Mouse (Mus musculus) lung, postnatal 0 days (tissue): ENCODE data around the gene Ubxn2a. TPM values are rescaled to one million over a fixed set of nuclear protein-coding genes. Genes with fewer than 3 reads are reported as not detected.
"Not testable (repeated sequence)": the region's sequence is repeated elsewhere in the genome, so short reads cannot be mapped to it uniquely, and the experiment has no call there.

Source experiments
- ATAC-seq: fragments of 200-750 bp; cut with Nextera tagmentation; 2 replicates; pipeline ENCODE4 v1.8.0; 2017; ENCODE audit warnings: moderate library complexity
- DNase-seq: peaks from one replicate; pipeline ENCODE4 v3.0.0-alpha.2; 2016; ENCODE audit warnings: low spot score
- H3K27ac ChIP-seq: fragments of 300-500 bp; sonication (generic); 2 replicates; pipeline ENCODE4 v1.5.1; 2014; ENCODE audit warnings: antibody characterized with exemption, mild to moderate bottlenecking, low read length, mixed read lengths
- H3K27me3 ChIP-seq: fragments of 300-500 bp; sonication (generic); replicated peaks from 2 replicates; pipeline ENCODE4 v1.6.1; 2014; ENCODE audit warnings: low read length, mixed read lengths; ENCODE audit not compliant: insufficient read depth
- H3K36me3 ChIP-seq: fragments of 300-500 bp; sonication (generic); 2 replicates; pipeline ENCODE4 v1.6.1; 2014; ENCODE audit warnings: low read length, mixed read lengths; ENCODE audit not compliant: insufficient read depth
- H3K4me1 ChIP-seq: fragments of 300-500 bp; sonication (generic); 2 replicates; pipeline ENCODE4 v1.6.1; 2014; ENCODE audit warnings: antibody characterized with exemption, low read depth, low read length, mixed read lengths; ENCODE audit not compliant: insufficient read depth
- H3K4me2 ChIP-seq: fragments of 300-500 bp; sonication (generic); replicated peaks from 2 replicates; pipeline ENCODE4 v1.6.1; 2014; ENCODE audit warnings: low read depth, mild to moderate bottlenecking, low read length, moderate library complexity, mixed read lengths
- H3K4me3 ChIP-seq: fragments of 300-500 bp; sonication (generic); 2 replicates; pipeline ENCODE4 v1.5.1; 2014; ENCODE audit warnings: low read depth, low read length
- H3K9ac ChIP-seq: fragments of 300-500 bp; sonication (generic); replicated peaks from 2 replicates; pipeline ENCODE4 v1.6.1; 2014; ENCODE audit warnings: low read depth, mild to moderate bottlenecking
- H3K9me3 ChIP-seq: fragments of 300-500 bp; sonication (generic); 2 replicates; pipeline ENCODE4 v1.6.1; 2016; ENCODE audit warnings: low read length, mixed read lengths
- CTCF ChIP-seq: IDR thresholded peaks from 2 replicates; pipeline ENCODE4 v1.5.1; 2016; ENCODE audit warnings: antibody characterized with exemption, mild to moderate bottlenecking
- EP300 ChIP-seq: IDR thresholded peaks from 2 replicates; pipeline ENCODE4 v1.6.1; 2016; ENCODE audit warnings: antibody characterized with exemption, mild to moderate bottlenecking, control low read depth
- WGBS: fragments of 180-500 bp; shearing (Covaris S2); extraction: QIAGEN DNeasy Blood & Tissue Kit; methylation state at CpG from one replicate; pipeline ENCODE4 v1.1.7; 2014; 5-methylcytosine and 5-hydroxymethylcytosine counted together
- polyA plus RNA-seq: library from polyadenylated mRNA; unstranded; fragments of >200 nt; fragmentation: Nextera tagmentation; extraction: Ambion mirVana; gene quantifications from 2 replicates; pipeline ENCODE4 v1.2.1, GENCODE M21; 2015

Gene Ubxn2a
- polyA plus RNA-seq, 1 experiment from 2014 or later = 30.9 TPM

GRCm38 (mm10) chr12:4917805-4918591 is 10.5 kb upstream of the Ubxn2a start:
- Histone ChIP-seq H3K36me3 (no peaks in the 10 kb centered on the region), H3K27me3 (no peaks in the 10 kb centered on the region), H3K4me2 (peak overlapping the region; percentile 75), H3K27ac (peak overlapping the region; percentile 98), H3K9ac (peak overlapping the region; percentile 99), H3K4me3 (peak overlapping the region; percentile 100), H3K9me3 (no peaks in the 10 kb centered on the region), H3K4me1 (peaks cover 5% of the 10 kb centered on the region; the same call in 1 of the 2 replicates)
- DNase-seq = peak; percentile 84
- whole genome bisulfite sequencing = under 1% methylated on average over 43 of the region's 48 CpGs
- ATAC-seq = peak; percentile 57
- no peak for TF ChIP-seq CTCF
- TF ChIP-seq EP300 = no peak

DNA sequence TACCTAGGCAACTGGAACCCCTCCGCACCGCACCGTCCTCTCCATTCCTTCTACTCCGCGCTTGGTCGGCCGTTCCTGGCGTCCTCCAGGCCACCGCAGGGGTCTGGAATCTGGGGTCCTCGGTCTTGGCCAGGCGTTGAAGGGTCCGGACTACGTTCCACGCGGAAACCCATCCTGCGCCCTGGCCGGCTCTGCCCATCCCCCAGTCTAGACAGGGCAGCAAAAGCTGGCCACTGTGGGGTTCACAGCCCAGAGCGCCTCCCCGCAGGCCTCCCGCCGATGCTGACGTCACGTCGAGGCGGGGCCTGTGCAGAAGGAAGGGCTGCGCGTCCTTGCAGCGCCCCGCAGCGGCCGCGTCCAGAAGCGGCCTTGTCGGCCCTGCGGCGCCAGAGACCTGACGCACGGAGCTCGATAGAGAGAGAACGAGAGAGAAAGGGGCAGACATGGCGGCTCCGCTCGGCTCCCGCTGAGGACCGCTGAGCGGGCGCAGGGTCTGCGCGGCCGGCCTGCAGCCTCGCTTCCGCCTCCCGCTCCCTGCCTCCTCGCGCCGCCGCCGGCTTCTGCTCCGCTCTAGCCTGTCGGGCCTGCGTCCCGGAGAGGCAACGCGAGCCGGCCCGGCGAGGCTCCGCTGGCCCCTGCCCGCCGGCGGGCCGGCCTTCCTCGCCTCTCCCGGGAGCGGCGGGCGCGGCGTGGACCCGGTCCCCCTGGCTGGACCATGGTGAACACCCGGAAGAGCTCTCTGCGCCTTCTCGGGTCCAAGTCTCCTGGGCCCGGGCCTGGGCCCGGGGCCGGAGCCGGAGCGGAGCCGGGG is 9.7 kb upstream of the Ubxn2a start, which contains the start of gene Atad2b:
Atad2b (plus strand) TSS at position 360 of the 811 bp plus-strand sequence.
- ATAC-seq (peak; percentile 96), DNase-seq (peak; percentile 96)
- Histone ChIP-seq H3K9me3 (no peaks in the 10 kb centered on the region), H3K4me2 (peak within 1 kb of the TSS; percentile 75), H3K4me1 (peaks cover 5% of the 10 kb centered on the region; the same call in 1 of the 2 replicates), H3K9ac (peak within 1 kb of the TSS; percentile 99), H3K36me3 (no peaks in the 10 kb centered on the region), H3K27ac (peak within 1 kb of the TSS; percentile 98), H3K27me3 (no peaks in the 10 kb centered on the region), H3K4me3 (peak within 1 kb of the TSS; percentile 100)
- TF ChIP-seq EP300 (no peak), CTCF (peak; percentile 99)
- WGBS = under 1% methylated on average over 79 of the region's 89 CpGs

DNA sequence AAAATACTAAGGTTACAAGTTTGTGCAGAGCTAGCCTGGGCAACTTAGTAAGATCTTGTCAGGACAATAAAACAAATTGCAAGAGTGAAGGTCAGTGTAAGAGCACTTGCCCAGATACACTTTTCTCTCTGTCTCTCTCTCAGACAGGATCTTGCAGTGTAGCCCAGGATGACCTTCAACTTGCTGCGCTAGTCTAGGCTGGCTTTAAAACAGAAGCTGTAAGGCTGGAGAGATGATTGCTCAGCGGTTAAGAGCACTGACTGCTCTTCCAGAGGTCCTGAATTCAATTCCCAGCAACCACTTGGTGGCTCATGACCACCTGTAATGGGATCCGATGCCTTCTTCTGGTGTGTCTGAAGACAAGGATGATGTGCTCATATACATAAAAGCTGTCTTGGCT is 7.4 kb upstream of the Ubxn2a start:
- DNase-seq = no peak
- H3K4me3 ChIP-seq = no peak overlapping the region
- no peak overlapping the region for H3K9ac ChIP-seq
- no peak overlapping the region for H3K27ac ChIP-seq
- no peaks in the 10 kb centered on the region for H3K27me3 ChIP-seq
- ATAC-seq = no peak
- TF ChIP-seq EP300 (no peak), CTCF (no peak)
- no peaks in the 10 kb centered on the region for H3K36me3 ChIP-seq
- 74% methylated on average over 3 of the region's 3 CpGs for WGBS
- peaks cover 3% of the 10 kb centered on the region; the same call in 1 of the 2 replicates for H3K4me1 ChIP-seq
- no peak overlapping the region for H3K4me2 ChIP-seq
- no peaks in the 10 kb centered on the region for H3K9me3 ChIP-seq

GRCm38 (mm10) chr12:4914441-4914840 is 6.9 kb upstream of the Ubxn2a start:
- H3K9ac ChIP-seq = no peak overlapping the region
- H3K36me3 ChIP-seq = no peaks in the 10 kb centered on the region
- 57% methylated on average over 3 of the region's 3 CpGs for WGBS
- H3K4me3 ChIP-seq = no peak overlapping the region
- TF ChIP-seq EP300 (no peak), CTCF (no peak)
- H3K4me1 ChIP-seq = peaks cover 3% of the 10 kb centered on the region; the same call in 1 of the 2 replicates
- H3K27me3 ChIP-seq = no peaks in the 10 kb centered on the region
- H3K9me3 ChIP-seq = no peaks in the 10 kb centered on the region
- no peak overlapping the region for H3K4me2 ChIP-seq
- no peak for ATAC-seq
- DNase-seq = no peak
- H3K27ac ChIP-seq = no peak overlapping the region

GRCm38 (mm10) chr12:4911716-4912115 is 4.2 kb upstream of the Ubxn2a start:
- Histone ChIP-seq H3K9ac (no peak overlapping the region), H3K4me3 (no peak overlapping the region), H3K4me2 (no peak overlapping the region), H3K36me3 (no peaks in the 10 kb centered on the region), H3K9me3 (no peaks in the 10 kb centered on the region), H3K27ac (no peak overlapping the region), H3K27me3 (no peaks in the 10 kb centered on the region), H3K4me1 (peaks cover 1% of the 10 kb centered on the region; the same call in 1 of the 2 replicates)
- ATAC-seq (no peak), DNase-seq (no peak)
- TF ChIP-seq CTCF (no peak), EP300 (no peak)
- 48% methylated on average over 4 of the region's 4 CpGs for WGBS

- WGBS = 72% methylated on average over 1 of the region's 1 CpGs
- H3K4me3 ChIP-seq, ATAC-seq, H3K4me2 ChIP-seq, H3K9ac ChIP-seq, H3K27me3 ChIP-seq, H3K9me3 ChIP-seq, DNase-seq, H3K36me3 ChIP-seq, H3K27ac ChIP-seq, H3K4me1 ChIP-seq: not testable (repeated sequence)
Measured at GRCm38 (mm10) chr12:4910496-4910895, 3.0 kb upstream of the Ubxn2a start.
